Mouse (Mus musculus) intestine, embryonic 14.5 days (tissue): ENCODE measurements around the gene Spns3. TPM values are rescaled to one million over a fixed set of nuclear protein-coding genes. Genes with fewer than 3 reads are reported as not detected.
A peak's percentile ranks its signal among the peaks of the same experiment; 100 is the strongest.

Source experiments
- ATAC-seq: fragments of 200-750 bp; cut with Nextera tagmentation; replicated peaks from 2 replicates; pipeline ENCODE4 v1.8.0; 2017; ENCODE audit warnings: low read depth, moderate number of reproducible peaks, moderate TSS enrichment, moderate library complexity; ENCODE audit not compliant: low FRiP score, low TSS enrichment
- DNase-seq: peaks from one replicate; pipeline ENCODE4 v3.0.0-alpha.2; 2018; ENCODE audit warnings: low spot score
- H3K27ac ChIP-seq: fragments of 300-500 bp; sonication (generic); 2 replicates; pipeline ENCODE4 v1.5.1; 2014; ENCODE audit warnings: low read depth, mild to moderate bottlenecking, control low read depth
- H3K27me3 ChIP-seq: fragments of 300-500 bp; sonication (generic); replicated peaks from 2 replicates; pipeline ENCODE4 v1.6.1; 2014; ENCODE audit warnings: low read length, control low read depth; ENCODE audit not compliant: control insufficient read depth, insufficient read depth
- H3K36me3 ChIP-seq: fragments of 300-500 bp; sonication (generic); 2 replicates; pipeline ENCODE4 v1.6.1; 2014; ENCODE audit warnings: low read length, control low read depth; ENCODE audit not compliant: control insufficient read depth, insufficient read depth
- H3K4me1 ChIP-seq: fragments of 300-500 bp; sonication (generic); replicated peaks from 2 replicates; pipeline ENCODE4 v1.6.1; 2014; ENCODE audit warnings: low read length, control low read depth, mixed read lengths; ENCODE audit not compliant: control insufficient read depth, insufficient read depth
- H3K4me2 ChIP-seq: fragments of 300-500 bp; sonication (generic); 2 replicates; pipeline ENCODE4 v1.6.1; 2014; ENCODE audit warnings: low read length
- H3K4me3 ChIP-seq: fragments of 300-500 bp; sonication (generic); 2 replicates; pipeline ENCODE4 v1.5.1; 2014; ENCODE audit warnings: low read depth, low read length, control low read depth, mixed read lengths
- H3K9ac ChIP-seq: fragments of 300-500 bp; sonication (generic); 2 replicates; pipeline ENCODE4 v1.6.1; 2014; ENCODE audit warnings: mild to moderate bottlenecking, low read length
- H3K9me3 ChIP-seq: fragments of 300-500 bp; sonication (generic); 2 replicates; pipeline ENCODE4 v1.6.1; 2016; ENCODE audit warnings: low read length, control low read depth; ENCODE audit not compliant: control insufficient read depth
- WGBS: fragments of 180-500 bp; shearing (Covaris S2); extraction: QIAGEN DNeasy Blood & Tissue Kit; methylation state at CpG from one replicate; pipeline ENCODE4 v1.1.7; 2014; 5-methylcytosine and 5-hydroxymethylcytosine counted together
- polyA plus RNA-seq: library from polyadenylated mRNA; unstranded; fragments of >200 nt; fragmentation: Nextera tagmentation; extraction: Ambion mirVana; gene quantifications from 2 replicates; pipeline ENCODE4 v1.2.1, GENCODE M21; 2014

The Spns3 gene
- polyA plus RNA-seq, 1 experiment from 2014 or later = 0.15 TPM

DNA sequence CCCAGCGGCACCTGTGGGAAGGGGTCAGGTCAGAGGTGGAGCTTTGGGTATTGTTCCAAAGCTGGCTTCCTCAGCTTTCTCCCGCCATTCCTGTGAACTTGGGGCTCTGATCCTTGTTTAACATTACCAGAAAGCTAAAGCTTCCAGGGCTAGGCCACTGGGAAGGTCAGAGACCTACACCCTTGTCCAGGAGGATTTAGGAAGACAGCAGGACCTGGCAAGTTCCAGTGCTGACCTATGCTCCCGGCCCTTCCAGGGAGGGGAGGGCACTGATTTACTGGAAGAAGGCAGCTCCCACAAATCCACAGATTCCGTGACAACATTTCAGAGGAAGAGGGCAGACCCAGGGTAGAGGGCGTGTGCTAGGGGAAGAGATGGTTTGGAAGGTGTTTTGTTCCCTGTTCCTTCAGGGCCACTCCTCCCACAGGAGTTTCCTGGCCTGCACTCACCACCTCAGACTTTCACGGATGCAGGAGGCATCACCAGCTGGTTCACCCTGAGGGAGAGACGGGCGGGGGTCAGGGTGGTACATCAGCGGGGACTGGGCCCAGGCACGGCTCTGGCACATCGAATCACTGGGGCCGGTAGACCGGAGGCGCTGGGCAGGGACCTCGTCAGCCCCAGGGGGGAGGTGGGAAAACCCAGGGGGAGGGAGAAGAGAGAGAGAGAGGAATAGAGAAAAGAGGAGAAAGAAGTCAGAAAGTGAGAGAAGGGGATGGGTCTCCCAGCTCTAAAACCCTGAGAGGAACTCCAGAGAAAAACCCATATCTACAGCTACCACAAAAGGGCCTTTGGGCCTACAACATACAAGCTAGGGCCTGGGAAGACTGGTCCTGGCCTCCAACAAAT lies 97.0 kb downstream of the Spns3 start:
- DNase-seq = no peak

DNA sequence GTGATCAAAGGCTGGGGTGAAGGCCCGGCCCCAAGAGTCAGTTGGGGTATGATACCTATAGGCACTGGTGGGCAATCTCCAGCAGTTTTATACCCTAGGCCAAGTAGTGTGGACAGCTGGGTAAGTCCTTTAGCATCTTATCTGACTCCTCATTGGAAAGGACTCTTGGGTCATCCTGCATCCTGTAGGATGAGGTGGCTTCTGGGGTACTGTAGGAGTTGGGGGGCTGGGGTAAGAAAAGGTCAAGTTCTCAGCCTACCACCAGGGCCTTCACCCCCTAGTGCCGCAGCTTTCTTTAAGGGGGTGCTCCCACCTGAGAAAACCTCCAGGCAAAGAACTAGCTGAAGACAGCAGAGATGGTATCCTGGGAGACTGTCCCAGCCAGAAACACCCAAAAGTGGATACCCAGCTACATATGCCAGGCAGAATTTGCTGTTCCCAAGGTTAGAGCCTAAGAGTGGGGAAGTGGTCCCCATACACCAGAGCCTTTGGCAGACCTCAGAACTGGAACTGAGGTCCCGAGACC lies 98.1 kb downstream of the Spns3 start:
- H3K27ac ChIP-seq = no peak overlapping the region
- H3K36me3 ChIP-seq = peaks cover 57% of the 10 kb centered on the region
- H3K4me1 ChIP-seq = peaks cover 5% of the 10 kb centered on the region; the same call in 1 of the 2 replicates
- no peak overlapping the region for H3K4me3 ChIP-seq
- H3K9me3 ChIP-seq = no peaks in the 10 kb centered on the region
- no peak overlapping the region for H3K9ac ChIP-seq
- H3K27me3 ChIP-seq = no peaks in the 10 kb centered on the region
- 83% methylated on average over 3 of the region's 3 CpGs for WGBS
- DNase-seq = no peak
- ATAC-seq = no peak
- no peak overlapping the region for H3K4me2 ChIP-seq

More for the DNA sequence above, 97.0 kb downstream of the Spns3 start:
- no peak for ATAC-seq
- H3K36me3 ChIP-seq = peaks cover 46% of the 10 kb centered on the region
- no peaks in the 10 kb centered on the region for H3K27me3 ChIP-seq
- WGBS = 57% methylated on average over 15 of the region's 15 CpGs
- no peaks in the 10 kb centered on the region for H3K9me3 ChIP-seq
- H3K4me3 ChIP-seq = no peak overlapping the region
- H3K4me2 ChIP-seq = no peak overlapping the region
- H3K9ac ChIP-seq = no peak overlapping the region
- H3K27ac ChIP-seq = no peak overlapping the region
- H3K4me1 ChIP-seq = peaks cover 10% of the 10 kb centered on the region; the same call in 1 of the 2 replicates

DNA sequence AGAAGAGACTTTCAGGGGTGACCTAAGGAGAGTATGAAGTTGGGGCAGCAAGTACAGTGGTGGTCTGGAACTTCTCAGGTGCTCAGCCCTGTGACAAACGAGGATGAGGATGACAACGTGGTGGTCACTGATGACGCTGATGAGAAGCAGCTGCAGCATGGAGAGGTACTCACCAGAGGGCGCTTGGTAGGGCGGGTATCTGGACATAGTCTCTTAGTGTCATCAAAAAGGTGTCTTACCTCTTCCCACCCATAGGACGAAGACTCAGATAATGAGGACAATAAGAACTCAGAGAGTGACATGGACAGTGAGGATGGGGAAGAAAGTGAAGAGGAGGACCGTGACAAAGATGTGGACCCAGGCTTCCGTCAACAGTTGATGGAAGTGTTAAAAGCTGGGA lies 102.8 kb downstream of the Spns3 start:
- Histone ChIP-seq H3K36me3 (peaks cover 99% of the 10 kb centered on the region), H3K9ac (no peak overlapping the region), H3K4me3 (no peak overlapping the region), H3K4me1 (peaks cover 1% of the 10 kb centered on the region; the same call in 1 of the 2 replicates), H3K27ac (no peak overlapping the region), H3K4me2 (no peak overlapping the region), H3K9me3 (no peaks in the 10 kb centered on the region), H3K27me3 (no peaks in the 10 kb centered on the region)
- 80% methylated on average over 8 of the region's 8 CpGs for WGBS
- no peak for ATAC-seq
- DNase-seq = no peak

DNA sequence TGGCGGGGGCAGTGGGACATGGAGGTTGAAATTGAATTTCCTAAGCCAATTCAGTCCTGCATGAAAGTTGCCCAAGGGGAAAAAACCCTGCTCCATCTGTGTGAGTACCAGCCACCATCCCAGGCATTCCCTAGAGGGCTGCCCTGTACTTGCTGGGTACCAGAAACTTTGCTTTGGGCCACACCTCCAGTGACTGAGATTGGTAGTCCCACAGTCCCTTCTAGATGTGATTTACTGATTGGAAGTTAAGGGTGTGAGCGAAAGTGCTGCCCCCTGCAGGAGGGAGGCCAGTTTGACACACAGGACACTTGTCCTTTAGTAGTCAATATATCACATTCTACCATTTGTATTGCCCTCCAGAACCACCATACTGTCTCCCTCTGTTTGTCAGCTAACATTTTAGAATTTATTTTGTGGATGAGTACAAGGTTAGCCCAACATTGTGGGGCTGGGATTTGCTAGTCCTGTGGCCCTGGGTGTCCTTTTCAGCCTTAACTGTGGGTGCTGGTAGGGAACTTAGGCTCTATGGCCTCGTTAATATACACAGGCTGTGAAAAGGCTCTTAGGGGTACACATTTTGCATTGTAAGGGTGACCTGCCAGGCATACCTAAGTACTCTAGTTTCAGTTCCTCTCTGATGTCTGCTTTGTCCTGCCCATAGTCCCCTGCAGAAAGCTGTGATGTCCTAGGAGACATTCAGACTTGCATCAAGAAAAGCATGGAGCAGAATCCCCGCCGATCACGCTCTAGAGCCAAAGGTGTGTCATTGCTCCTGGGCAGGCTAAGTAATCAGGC lies 103.8 kb downstream of the Spns3 start:
- H3K4me1 ChIP-seq = peaks cover 7% of the 10 kb centered on the region
- no peak overlapping the region for H3K9ac ChIP-seq
- DNase-seq (peak; percentile 74), ATAC-seq (no peak)
- H3K9me3 ChIP-seq = no peaks in the 10 kb centered on the region
- no peaks in the 10 kb centered on the region for H3K27me3 ChIP-seq
- H3K27ac ChIP-seq = no peak overlapping the region
- WGBS = 92% methylated on average over 6 of the region's 6 CpGs
- H3K4me3 ChIP-seq = no peak overlapping the region
- H3K4me2 ChIP-seq = no peak overlapping the region
- peaks cover 93% of the 10 kb centered on the region for H3K36me3 ChIP-seq

Other genes with a start within 250 kb of the Spns3 start
- gene Xaf1, start 248.9 kb downstream of the Spns3 start, polyA plus RNA-seq = 3.0 and 3.4 TPM in 2 replicates
- not detected in 2 replicates for gene Fbxo39, start 236.1 kb downstream of the Spns3 start, polyA plus RNA-seq
- 0.58 and 0.81 TPM in 2 replicates for gene Tekt1, start 188.1 kb downstream of the Spns3 start, polyA plus RNA-seq
- 26.2 and 34.5 TPM in 2 replicates for gene Smtnl2, start 138.8 kb downstream of the Spns3 start, polyA plus RNA-seq
- gene Ggt6, start 115.0 kb downstream of the Spns3 start, polyA plus RNA-seq = 6.7 and 7.0 TPM in 2 replicates
- gene Mybbp1a, start 109.2 kb downstream of the Spns3 start, polyA plus RNA-seq = 173 and 184 TPM in 2 replicates
- gene Spns2, start 60.6 kb downstream of the Spns3 start, polyA plus RNA-seq = 2.2 and 4.3 TPM in 2 replicates
- 62.9 and 66.9 TPM in 2 replicates for gene Ube2g1, start 56.8 kb upstream of the Spns3 start, polyA plus RNA-seq
- gene Ankfy1, start 139.5 kb upstream of the Spns3 start, polyA plus RNA-seq = 32.8 and 34.4 TPM in 2 replicates
- gene Cyb5d2, start 245.6 kb upstream of the Spns3 start, polyA plus RNA-seq = 2.5 and 3.7 TPM in 2 replicates
- 12.2 and 12.8 TPM in 2 replicates for gene Zzef1, start 245.7 kb upstream of the Spns3 start, polyA plus RNA-seq